8 mouse cellular contexts compared by ENCODE assay signal in the genomic region with DNA sequence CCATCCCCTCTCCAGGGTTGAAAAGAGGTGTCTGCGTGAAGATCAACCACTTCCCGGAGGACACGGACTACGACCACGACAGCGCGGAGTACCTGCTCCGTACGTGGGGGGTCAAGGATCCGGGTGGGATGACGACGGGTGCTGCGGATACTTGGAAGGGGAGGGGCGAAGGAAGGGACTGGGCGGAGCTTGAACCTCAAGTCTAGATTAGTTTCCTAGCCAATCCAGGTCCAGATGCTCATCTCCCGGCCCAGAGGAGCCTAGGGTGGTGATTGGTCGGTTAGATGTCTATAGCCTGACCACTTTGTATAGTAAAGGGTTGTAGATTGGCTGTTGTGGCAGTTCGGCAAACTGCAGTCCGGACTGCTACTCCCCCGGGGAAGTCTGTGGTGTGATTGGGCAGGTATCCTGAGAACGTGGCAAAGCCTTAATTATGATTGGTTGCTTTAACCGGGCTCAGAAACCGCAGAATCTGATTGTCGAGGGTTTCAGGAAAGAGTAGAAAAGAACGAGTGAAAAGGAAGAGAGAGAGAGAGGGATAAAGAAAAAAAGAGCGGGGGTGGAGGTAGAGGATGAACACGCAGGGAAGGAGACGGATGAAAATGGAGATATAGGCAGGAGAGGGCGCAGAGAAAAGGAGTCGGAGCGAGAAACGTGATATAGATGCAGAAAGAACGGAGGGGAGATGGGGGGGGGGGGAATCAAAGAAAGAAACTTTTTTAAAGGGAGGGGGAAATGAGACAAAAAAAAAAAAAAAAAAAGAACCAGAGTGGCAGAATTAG. TPM values are rescaled to one million over a fixed set of nuclear protein-coding genes. Genes with fewer than 3 reads are reported as not detected.
A peak's percentile ranks its signal among the peaks of the same experiment; 100 is the strongest.
DNase-seq lines count a peak whose midpoint lies in the region; ATAC-seq and TF ChIP-seq lines count a peak whose summit lies in the region.

No protein-coding gene starts in this region.

- no peaks in the 10 kb centered on the region for H3K36me3 ChIP-seq in embryonic facial prominence, embryonic 12.5 days
- H3K36me3 ChIP-seq in liver, embryonic 15.5 days (replicated peaks): no peaks in the 10 kb centered on the region

- no peak for TF ChIP-seq CTCF in olfactory bulb, adult 2 months (IDR thresholded peaks at IDR 0.05; ENCODE audit: insufficient read depth, low read depth, low read length)

- peak; percentile 90 for ATAC-seq in embryonic facial prominence, embryonic 12.5 days (ENCODE audit: insufficient number of reproducible peaks, insufficient read depth, low FRiP score, low TSS enrichment)
- ATAC-seq in inflammation-experienced regulatory T-cells, adult 6 months: peak; percentile 69
- ATAC-seq in liver, embryonic 15.5 days (ENCODE audit: insufficient read depth): no peak

- H3K4me3 ChIP-seq in embryonic facial prominence, embryonic 12.5 days: peak overlapping the region; percentile 44
- peak overlapping the region; percentile 7; the same call in 1 of the 2 replicates for H3K4me3 ChIP-seq in liver, embryonic 15.5 days (replicated peaks)
- H3K4me3 ChIP-seq in olfactory bulb, adult 2 months (ENCODE audit: insufficient read depth, low read depth, low read length): peak overlapping the region; percentile 35

- no peaks in the 10 kb centered on the region for H3K9me3 ChIP-seq in embryonic facial prominence, embryonic 12.5 days
- no peaks in the 10 kb centered on the region for H3K9me3 ChIP-seq in liver, embryonic 15.5 days (replicated peaks)

- H3K4me1 ChIP-seq in embryonic facial prominence, embryonic 12.5 days: 0 out of 2 replicates have a peak, but pooled peaks cover 10% of the 10 kb centered on the region
- H3K4me1 ChIP-seq in liver, embryonic 15.5 days (replicated peaks): peaks cover 6% of the 10 kb centered on the region; the same call in 1 of the 2 replicates
- H3K4me1 ChIP-seq in olfactory bulb, adult 2 months (ENCODE audit: control insufficient read depth, insufficient read depth, low read length): peaks cover 23% of the 10 kb centered on the region

- H3K27me3 ChIP-seq in embryonic facial prominence, embryonic 12.5 days: peaks cover 50% of the 10 kb centered on the region
- H3K27me3 ChIP-seq in liver, embryonic 15.5 days: peaks cover 64% of the 10 kb centered on the region

- H3K9ac ChIP-seq in embryonic facial prominence, embryonic 12.5 days: peak overlapping the region; percentile 47; the same call in 1 of the 2 replicates
- no peak overlapping the region for H3K9ac ChIP-seq in liver, embryonic 15.5 days

- H3K27ac ChIP-seq in embryonic facial prominence, embryonic 12.5 days: no peak overlapping the region
- no peak overlapping the region for H3K27ac ChIP-seq in liver, embryonic 15.5 days (replicated peaks)
- no peak overlapping the region for H3K27ac ChIP-seq in olfactory bulb, adult 2 months (ENCODE audit: insufficient read depth, low read depth, low read length)

- no peak for TF ChIP-seq POLR2A in olfactory bulb, adult 2 months (IDR thresholded peaks at IDR 0.05; ENCODE audit: insufficient read depth, low read depth, low read length)

- H3K4me2 ChIP-seq in embryonic facial prominence, embryonic 12.5 days (replicated peaks): peak overlapping the region; percentile 73
- peak overlapping the region; percentile 41 for H3K4me2 ChIP-seq in liver, embryonic 15.5 days

- WGBS in embryonic facial prominence, embryonic 12.5 days: under 1% methylated on average over 33 of the region's 33 CpGs
- WGBS in liver, embryonic 15.5 days (ENCODE audit: insufficient replicate concordance): 2% methylated on average over 33 of the region's 33 CpGs
- 2% methylated on average over 33 of the region's 33 CpGs for WGBS in olfactory bulb, adult 2 months

- DNase-seq in kidney, adult 18-20 months: peak; percentile 9
- no peak for DNase-seq in kidney, postnatal 25 days
- DNase-seq in adrenal gland, adult 8-10 months: peak; percentile 34
- no peak for DNase-seq in spleen, postnatal 10 days (ENCODE audit: low spot score in 2 of 2)

RNA-seq across cellular contexts. Expression of gene Cacng6, which starts 12.6 kb away (rescaled TPM):
- under 1 TPM in 2 of 4 experiments, not detected in 2; 0.34 to 0.78 TPM for total RNA-seq in adrenal gland, adult 8-10 months (2022)
- 1.7 and 2.2 TPM in 2 replicates for polyA plus RNA-seq in embryonic facial prominence, embryonic 12.5 days (2016; fragmentation: Nextera tagmentation; extraction: Ambion mirVana)
- polyA plus RNA-seq in inflammation-experienced regulatory T-cells, adult 6 months (2017; shearing (Covaris generic)): not detected
- polyA plus RNA-seq in liver, embryonic 15.5 days (2015; fragmentation: Nextera tagmentation; extraction: Ambion mirVana): 0.35 and 0.66 TPM in 2 replicates
- polyA plus RNA-seq in olfactory bulb, adult 2 months (2012; ENCODE audit: insufficient read depth, insufficient read length, low replicate concordance, missing spikeins): not detected in 2 replicates

RNA-seq across cellular contexts. Expression of gene Cacng8, which starts 20.9 kb away (rescaled TPM):
- 10 to 100 TPM in 2 of 4 experiments, 1 to 10 TPM in 2; 4.4 to 12.2 (median 7.4) TPM for total RNA-seq in adrenal gland, adult 8-10 months (2022)
- 7.3 and 7.5 TPM in 2 replicates for polyA plus RNA-seq in embryonic facial prominence, embryonic 12.5 days (2016; fragmentation: Nextera tagmentation; extraction: Ambion mirVana)
- polyA plus RNA-seq in inflammation-experienced regulatory T-cells, adult 6 months (2017; shearing (Covaris generic)): not detected
- polyA plus RNA-seq in liver, embryonic 15.5 days (2015; fragmentation: Nextera tagmentation; extraction: Ambion mirVana): not detected in 2 replicates
- polyA plus RNA-seq in olfactory bulb, adult 2 months (2012; ENCODE audit: insufficient read depth, insufficient read length, low replicate concordance, missing spikeins): not detected in 2 replicates

Comparison
In these comparisons a context has a peak if more than half of its experiments do, and no peak if none do; other contexts are left out.
1. DNase-seq: peak in kidney, adult 18-20 months (single experiment) and adrenal gland, adult 8-10 months (single experiment); none in kidney, postnatal 25 days (0 of 2) and spleen, postnatal 10 days (0 of 2).
2. Peak in every context shown above with its lines, with median percentiles within 50 percentile points of each other: H3K4me3 ChIP-seq.